Mouse (Mus musculus): ENCODE data around the gene Dffa. TPM values are rescaled to one million over a fixed set of nuclear protein-coding genes. Genes with fewer than 3 reads are reported as not detected.

Gene Dffa
- 26.9 and 28.2 TPM in 2 replicates for polyA plus RNA-seq (2015; fragmentation: Nextera tagmentation; extraction: Ambion mirVana)

- no peaks in the 10 kb centered on the region for H3K27me3 ChIP-seq (replicated peaks; ENCODE audit: control insufficient read depth, insufficient read depth, low read length)
- H3K4me2 ChIP-seq (replicated peaks; ENCODE audit: low read depth) = peak within 1 kb of the TSS; percentile 87
- peaks cover 15% of the 10 kb centered on the region for H3K36me3 ChIP-seq (ENCODE audit: control insufficient read depth, insufficient read depth)
- peak within 1 kb of the TSS; percentile 62 for H3K4me3 ChIP-seq (ENCODE audit: low read depth, low read length)
- H3K4me1 ChIP-seq (replicated peaks; ENCODE audit: control insufficient read depth, insufficient read depth, low read length) = peaks cover 6% of the 10 kb centered on the region
- no peaks in the 10 kb centered on the region for H3K9me3 ChIP-seq (ENCODE audit: control insufficient read depth)
- TF ChIP-seq CTCF (IDR thresholded peaks at IDR 0.05; ENCODE audit: low read depth) = no peak
- H3K9ac ChIP-seq (ENCODE audit: low read depth, low read length) = peak within 1 kb of the TSS; percentile 71
- under 1% methylated on average over 35 of the region's 35 CpGs for whole genome bisulfite sequencing
- peak; percentile 82 for ATAC-seq
- H3K27ac ChIP-seq (ENCODE audit: low read depth, low read length) = peak within 1 kb of the TSS; percentile 43
Measured at GRCm38 (mm10) chr4:149103875-149104561, at the start of gene Dffa. Gene Dffa, plus strand, starts transcription at chr4:149104146.

- Histone ChIP-seq H3K27me3 (replicated peaks; ENCODE audit: control insufficient read depth, insufficient read depth, low read length) (no peaks in the 10 kb centered on the region), H3K4me2 (replicated peaks; ENCODE audit: low read depth) (no peak overlapping the region), H3K9ac (ENCODE audit: low read depth, low read length) (no peak overlapping the region), H3K4me1 (replicated peaks; ENCODE audit: control insufficient read depth, insufficient read depth, low read length) (no peaks in the 10 kb centered on the region; the same call in 1 of the 2 replicates), H3K27ac (ENCODE audit: low read depth, low read length) (no peak overlapping the region), H3K36me3 (ENCODE audit: control insufficient read depth, insufficient read depth) (no peaks in the 10 kb centered on the region), H3K9me3 (ENCODE audit: control insufficient read depth) (no peaks in the 10 kb centered on the region), H3K4me3 (ENCODE audit: low read depth, low read length) (no peak overlapping the region)
- 78% methylated on average over 6 of the region's 6 CpGs for WGBS
- TF ChIP-seq CTCF (IDR thresholded peaks at IDR 0.05; ENCODE audit: low read depth) = no peak
- no peak for ATAC-seq
Measured at GRCm38 (mm10) chr4:149055847-149056246, 48.1 kb upstream of the Dffa start.

- Histone ChIP-seq H3K4me1 (replicated peaks; ENCODE audit: control insufficient read depth, insufficient read depth, low read length) (no peaks in the 10 kb centered on the region; the same call in 1 of the 2 replicates), H3K27me3 (replicated peaks; ENCODE audit: control insufficient read depth, insufficient read depth, low read length) (no peaks in the 10 kb centered on the region), H3K27ac (ENCODE audit: low read depth, low read length) (no peak overlapping the region), H3K4me3 (ENCODE audit: low read depth, low read length) (no peak overlapping the region), H3K36me3 (ENCODE audit: control insufficient read depth, insufficient read depth) (no peaks in the 10 kb centered on the region), H3K9me3 (ENCODE audit: control insufficient read depth) (no peaks in the 10 kb centered on the region), H3K4me2 (replicated peaks; ENCODE audit: low read depth) (0 out of 2 replicates have a peak overlapping the region, but pooled peaks have one; percentile 1), H3K9ac (ENCODE audit: low read depth, low read length) (no peak overlapping the region)
- WGBS = 56% methylated on average over 16 of the region's 16 CpGs
- peak; percentile 72 for TF ChIP-seq CTCF (IDR thresholded peaks at IDR 0.05; ENCODE audit: low read depth)
- ATAC-seq = peak; percentile 81
Measured at GRCm38 (mm10) chr4:149056957-149057356, 47.0 kb upstream of the Dffa start.

GRCm38 (mm10) chr4:149057470-149057869 lies 46.5 kb upstream of the Dffa start:
- no peak overlapping the region for H3K9ac ChIP-seq (ENCODE audit: low read depth, low read length)
- no peak overlapping the region for H3K4me3 ChIP-seq (ENCODE audit: low read depth, low read length)

GRCm38 (mm10) chr4:149058298-149058697 lies 45.6 kb upstream of the Dffa start:
- Histone ChIP-seq H3K27ac (ENCODE audit: low read depth, low read length) (no peak overlapping the region), H3K4me2 (replicated peaks; ENCODE audit: low read depth) (no peak overlapping the region), H3K4me3 (ENCODE audit: low read depth, low read length) (no peak overlapping the region), H3K9ac (ENCODE audit: low read depth, low read length) (no peak overlapping the region), H3K27me3 (replicated peaks; ENCODE audit: control insufficient read depth, insufficient read depth, low read length) (no peaks in the 10 kb centered on the region), H3K36me3 (ENCODE audit: control insufficient read depth, insufficient read depth) (no peaks in the 10 kb centered on the region), H3K9me3 (ENCODE audit: control insufficient read depth) (no peaks in the 10 kb centered on the region), H3K4me1 (replicated peaks; ENCODE audit: control insufficient read depth, insufficient read depth, low read length) (peaks cover 7% of the 10 kb centered on the region; the same call in 1 of the 2 replicates)
- no peak for TF ChIP-seq CTCF (IDR thresholded peaks at IDR 0.05; ENCODE audit: low read depth)
- ATAC-seq = no peak
- WGBS = 73% methylated on average over 7 of the region's 7 CpGs

More at GRCm38 (mm10) chr4:149057470-149057869, 46.5 kb upstream of the Dffa start:
- no peaks in the 10 kb centered on the region for H3K9me3 ChIP-seq (ENCODE audit: control insufficient read depth)
- ATAC-seq = no peak
- no peak for TF ChIP-seq CTCF (IDR thresholded peaks at IDR 0.05; ENCODE audit: low read depth)
- 0 out of 2 replicates have a peak overlapping the region, but pooled peaks have one; percentile 1 for H3K4me2 ChIP-seq (replicated peaks; ENCODE audit: low read depth)
- H3K27ac ChIP-seq (ENCODE audit: low read depth, low read length) = no peak overlapping the region
- WGBS = 51% methylated on average over 14 of the region's 14 CpGs
- no peaks in the 10 kb centered on the region for H3K36me3 ChIP-seq (ENCODE audit: control insufficient read depth, insufficient read depth)
- no peaks in the 10 kb centered on the region for H3K27me3 ChIP-seq (replicated peaks; ENCODE audit: control insufficient read depth, insufficient read depth, low read length)
- no peaks in the 10 kb centered on the region; the same call in 1 of the 2 replicates for H3K4me1 ChIP-seq (replicated peaks; ENCODE audit: control insufficient read depth, insufficient read depth, low read length)

- Histone ChIP-seq H3K4me1 (replicated peaks; ENCODE audit: control insufficient read depth, insufficient read depth, low read length) (peaks cover 10% of the 10 kb centered on the region; the same call in 1 of the 2 replicates), H3K4me2 (replicated peaks; ENCODE audit: low read depth) (no peak overlapping the region), H3K27ac (ENCODE audit: low read depth, low read length) (no peak overlapping the region), H3K4me3 (ENCODE audit: low read depth, low read length) (no peak overlapping the region), H3K36me3 (ENCODE audit: control insufficient read depth, insufficient read depth) (no peaks in the 10 kb centered on the region), H3K9ac (ENCODE audit: low read depth, low read length) (no peak overlapping the region), H3K9me3 (ENCODE audit: control insufficient read depth) (no peaks in the 10 kb centered on the region), H3K27me3 (replicated peaks; ENCODE audit: control insufficient read depth, insufficient read depth, low read length) (no peaks in the 10 kb centered on the region)
- WGBS = 94% methylated on average over 9 of the region's 9 CpGs
- ATAC-seq = no peak
- no peak for TF ChIP-seq CTCF (IDR thresholded peaks at IDR 0.05; ENCODE audit: low read depth)
Measured at GRCm38 (mm10) chr4:149059713-149060112, 44.2 kb upstream of the Dffa start.
